Mouse (Mus musculus) limb, embryonic 14.5 days (tissue): Measurements from ENCODE around the gene Smdt1. TPM values are rescaled to one million over a fixed set of nuclear protein-coding genes. Genes with fewer than 3 reads are reported as not detected.
A peak's percentile ranks its signal among the peaks of the same experiment; 100 is the strongest.

Source experiments
- ATAC-seq: fragments of 200-750 bp; cut with Nextera tagmentation; 2 replicates; pipeline ENCODE4 v1.8.0; 2017; ENCODE audit warnings: low read depth, moderate number of reproducible peaks, moderate TSS enrichment; ENCODE audit not compliant: low FRiP score
- DNase-seq: peaks from one replicate; pipeline ENCODE4 v3.0.0-alpha.2; 2015; ENCODE audit warnings: low spot score
- H3K27ac ChIP-seq: fragments of 300-500 bp; sonication (generic); replicated peaks from 2 replicates; pipeline ENCODE4 v1.5.1; 2014; ENCODE audit warnings: low read depth, mild to moderate bottlenecking, low read length, moderate library complexity, mixed read lengths
- H3K27me3 ChIP-seq: fragments of 300-500 bp; sonication (generic); 2 replicates; pipeline ENCODE4 v1.6.1; 2014; ENCODE audit warnings: low read length, mixed read lengths; ENCODE audit not compliant: control insufficient read depth, insufficient read depth
- H3K36me3 ChIP-seq: fragments of 300-500 bp; sonication (generic); 2 replicates; pipeline ENCODE4 v1.6.1; 2014; ENCODE audit warnings: mild to moderate bottlenecking, low read length, moderate library complexity, mixed read lengths; ENCODE audit not compliant: control insufficient read depth, insufficient read depth
- H3K4me1 ChIP-seq: fragments of 300-500 bp; sonication (generic); 2 replicates; pipeline ENCODE4 v1.6.1; 2014; ENCODE audit warnings: antibody characterized with exemption, low read length, mixed read lengths; ENCODE audit not compliant: control insufficient read depth, insufficient read depth
- H3K4me2 ChIP-seq: fragments of 300-500 bp; sonication (generic); replicated peaks from 2 replicates; pipeline ENCODE4 v1.6.1; 2014; ENCODE audit warnings: low read depth, mild to moderate bottlenecking, low read length, moderate library complexity; ENCODE audit not compliant: severe bottlenecking
- H3K4me3 ChIP-seq: fragments of 300-500 bp; sonication (generic); replicated peaks from 2 replicates; pipeline ENCODE4 v1.5.1; 2014; ENCODE audit warnings: low read length
- H3K9ac ChIP-seq: fragments of 300-500 bp; sonication (generic); 2 replicates; pipeline ENCODE4 v1.6.1; 2014; ENCODE audit warnings: mild to moderate bottlenecking, low read depth, low read length, moderate library complexity; ENCODE audit not compliant: severe bottlenecking
- H3K9me3 ChIP-seq: fragments of 300-500 bp; sonication (generic); 2 replicates; pipeline ENCODE4 v1.6.1; 2016; ENCODE audit warnings: low read length; ENCODE audit not compliant: control insufficient read depth
- POLR2A ChIP-seq: fragments of 200-500 bp; IDR thresholded peaks from 2 replicates; pipeline ENCODE4 v1.8.0; 2012; ENCODE audit warnings: inconsistent platforms, mild to moderate bottlenecking, moderate library complexity, borderline replicate concordance; ENCODE audit not compliant: insufficient read depth, insufficient read length; ENCODE audit errors: extremely low read depth
- WGBS: fragments of 180-500 bp; shearing (Covaris S2); extraction: QIAGEN DNeasy Blood & Tissue Kit; methylation state at CpG from one replicate; pipeline ENCODE4 v1.1.7; 2014; 5-methylcytosine and 5-hydroxymethylcytosine counted together
- polyA plus RNA-seq, 2 experiments: library from polyadenylated mRNA; depleted of rRNA in 1 of 2; stranded (reverse) in 1 of 2; unstranded in 1 of 2; fragments of >200 nt; fragmentation: Nextera tagmentation in 1 of 2; extraction: Ambion mirVana in 1 of 2; gene quantifications; 2 replicates each; pipeline versions ENCODE4 v1.2.1 to v1.2.3; 2012 to 2014

Gene Smdt1
- polyA plus RNA-seq, 2 experiments, result 178 to 258 TPM

- 0 out of 2 replicates have a peak, but pooled peaks cover 3% of the 10 kb centered on the region for H3K4me1 ChIP-seq
- no peak for TF ChIP-seq POLR2A
- DNase-seq (peak; percentile 36), ATAC-seq (peak; percentile 55; the same call in 1 of the 2 replicates)
- no peaks in the 10 kb centered on the region for H3K36me3 ChIP-seq
- no peak overlapping the region for H3K27ac ChIP-seq
- 78% methylated on average over 8 of the region's 8 CpGs for WGBS
- H3K4me2 ChIP-seq, result no peak overlapping the region
- H3K9ac ChIP-seq, result no peak overlapping the region
- no peak overlapping the region for H3K4me3 ChIP-seq
- no peaks in the 10 kb centered on the region for H3K9me3 ChIP-seq
- no peaks in the 10 kb centered on the region for H3K27me3 ChIP-seq
Measured at GRCm38 (mm10) chr15:82322195-82322594, 16.6 kb upstream of the Smdt1 start.

- H3K4me3 ChIP-seq, result no peak overlapping the region
- H3K27me3 ChIP-seq, result no peaks in the 10 kb centered on the region
- no peak overlapping the region for H3K9ac ChIP-seq
- no peak overlapping the region for H3K4me2 ChIP-seq
- peaks cover 11% of the 10 kb centered on the region for H3K36me3 ChIP-seq
- 50% methylated on average over 2 of the region's 2 CpGs for WGBS
- H3K27ac ChIP-seq, result no peak overlapping the region
- no peaks in the 10 kb centered on the region for H3K9me3 ChIP-seq
- DNase-seq (no peak), ATAC-seq (no peak)
- TF ChIP-seq POLR2A, result no peak
- H3K4me1 ChIP-seq, result 0 out of 2 replicates have a peak, but pooled peaks cover 3% of the 10 kb centered on the region
Measured at GRCm38 (mm10) chr15:82325382-82325781, 13.4 kb upstream of the Smdt1 start.

GRCm38 (mm10) chr15:82335194-82335593 lies 3.6 kb upstream of the Smdt1 start:
- Histone ChIP-seq H3K36me3 (peaks cover 46% of the 10 kb centered on the region), H3K4me1 (peaks cover 10% of the 10 kb centered on the region)

GRCm38 (mm10) chr15:82336629-82337028 lies 2.1 kb upstream of the Smdt1 start:
- TF ChIP-seq POLR2A, result no peak
- DNase-seq, result no peak
- no peaks in the 10 kb centered on the region for H3K27me3 ChIP-seq
- peaks cover 37% of the 10 kb centered on the region for H3K36me3 ChIP-seq
- no peak for ATAC-seq
- H3K27ac ChIP-seq, result no peak overlapping the region
- no peak overlapping the region for H3K4me3 ChIP-seq
- no peak overlapping the region for H3K9ac ChIP-seq
- no peak overlapping the region for H3K4me2 ChIP-seq
- WGBS, result 67% methylated on average over 12 of the region's 12 CpGs
- no peaks in the 10 kb centered on the region for H3K9me3 ChIP-seq
- H3K4me1 ChIP-seq, result peaks cover 19% of the 10 kb centered on the region

More at GRCm38 (mm10) chr15:82335194-82335593, 3.6 kb upstream of the Smdt1 start:
- Histone ChIP-seq H3K9ac (no peak overlapping the region), H3K27me3 (no peaks in the 10 kb centered on the region), H3K9me3 (no peaks in the 10 kb centered on the region), H3K4me2 (no peak overlapping the region), H3K4me3 (no peak overlapping the region), H3K27ac (no peak overlapping the region)
- 97% methylated on average over 4 of the region's 4 CpGs for WGBS
- DNase-seq, result no peak
- ATAC-seq, result no peak
- no peak for TF ChIP-seq POLR2A

GRCm38 (mm10) chr15:82337875-82338274 lies 884 bp upstream of the Smdt1 start:
- H3K9me3 ChIP-seq, result no peaks in the 10 kb centered on the region
- no peak overlapping the region for H3K27ac ChIP-seq
- WGBS, result 29% methylated on average over 4 of the region's 4 CpGs
- peaks cover 19% of the 10 kb centered on the region for H3K4me1 ChIP-seq
- DNase-seq, result no peak
- TF ChIP-seq POLR2A, result no peak
- no peaks in the 10 kb centered on the region for H3K27me3 ChIP-seq
- H3K4me3 ChIP-seq, result peak overlapping the region; percentile 52
- H3K9ac ChIP-seq, result peak overlapping the region; percentile 66
- peak overlapping the region; percentile 71 for H3K4me2 ChIP-seq
- H3K36me3 ChIP-seq, result peaks cover 29% of the 10 kb centered on the region
- ATAC-seq, result no peak
